Mouse (Mus musculus): ENCODE data around the gene Trio. TPM values are rescaled to one million over a fixed set of nuclear protein-coding genes. Genes with fewer than 3 reads are reported as not detected.

Trio gene
- total RNA-seq (2021) = 10 to 100 TPM; 35.3 to 43.2 TPM
- long read RNA-seq, experiment 1, partial matches to known transcripts = 8 of 11 reads
- long read RNA-seq, experiment 1, other reads (novel, unspliced or antisense) = 3 of 11 reads
- long read RNA-seq, experiment 2, partial matches to known transcripts = 5 of 7 reads
- long read RNA-seq, experiment 2, other reads (novel, unspliced or antisense) = 2 of 7 reads

- DNase-seq = peak; percentile 99
- TF ChIP-seq CTCF (IDR thresholded peaks at IDR 0.05) = no peak
Measured at GRCm38 (mm10) chr15:28025447-28026166, at the start of gene Trio. TSS of gene Trio (minus strand) at chr15:28025848.

GRCm38 (mm10) chr15:28074416-28074970 is 48.8 kb upstream of the Trio start:
- TF ChIP-seq CTCF (IDR thresholded peaks at IDR 0.05) = no peak
- Histone ChIP-seq H3K27ac (no peak overlapping the region), H3K4me3 (no peak overlapping the region)
- intact Hi-C loops (cut with DNase I) = loop anchor here (5.0 kb wide), 1 partner anchor 108 kb away; no protein-coding TSS in a partner anchor
- no peak for DNase-seq

More at GRCm38 (mm10) chr15:28025447-28026166, at the start of gene Trio:
- intact Hi-C loops (cut with DNase I) = loop anchor here (2.0 to 5.0 kb wide), 2 partner anchors 105 to 157 kb away; no protein-coding TSS in a partner anchor
- Histone ChIP-seq H3K4me3 (peak within 1 kb of the TSS; percentile 95), H3K27ac (peak within 1 kb of the TSS; percentile 89)

GRCm38 (mm10) chr15:28071601-28072000 is 46.0 kb upstream of the Trio start:
- intact Hi-C loops (cut with DNase I) = loop anchor here (5.0 kb wide), 1 partner anchor 111 kb away; no protein-coding TSS in a partner anchor
- no peak for TF ChIP-seq CTCF (IDR thresholded peaks at IDR 0.05)
- no peak for DNase-seq
- no peak overlapping the region for H3K27ac ChIP-seq
- H3K4me3 ChIP-seq = no peak overlapping the region

GRCm38 (mm10) chr15:28070771-28071419 is 45.2 kb upstream of the Trio start:
- Histone ChIP-seq H3K4me3 (peak overlapping the region; percentile 60), H3K27ac (no peak overlapping the region)
- intact Hi-C loops (cut with DNase I) = loop anchor here (5.0 kb wide), 1 partner anchor 111 kb away; no protein-coding TSS in a partner anchor
- DNase-seq = no peak
- TF ChIP-seq CTCF (IDR thresholded peaks at IDR 0.05) = no peak

- H3K4me3 ChIP-seq = peak overlapping the region; percentile 60
- no peak overlapping the region for H3K27ac ChIP-seq
- DNase-seq = no peak
- intact Hi-C loops (cut with DNase I) = loop anchor here (5.0 kb wide), 1 partner anchor 112 kb away; no protein-coding TSS in a partner anchor
- TF ChIP-seq CTCF (IDR thresholded peaks at IDR 0.05) = no peak
Measured at GRCm38 (mm10) chr15:28070221-28070620, 44.6 kb upstream of the Trio start.

- H3K27ac ChIP-seq = no peak overlapping the region
- intact Hi-C loops (cut with DNase I) = loop anchor here (2.0 kb wide), 1 partner anchor 149 kb away; no protein-coding TSS in a partner anchor
- peak; percentile 62 for TF ChIP-seq CTCF (IDR thresholded peaks at IDR 0.05)
- DNase-seq = no peak
- H3K4me3 ChIP-seq = no peak overlapping the region
Measured at GRCm38 (mm10) chr15:28067373-28067772, 41.7 kb upstream of the Trio start.

DNA sequence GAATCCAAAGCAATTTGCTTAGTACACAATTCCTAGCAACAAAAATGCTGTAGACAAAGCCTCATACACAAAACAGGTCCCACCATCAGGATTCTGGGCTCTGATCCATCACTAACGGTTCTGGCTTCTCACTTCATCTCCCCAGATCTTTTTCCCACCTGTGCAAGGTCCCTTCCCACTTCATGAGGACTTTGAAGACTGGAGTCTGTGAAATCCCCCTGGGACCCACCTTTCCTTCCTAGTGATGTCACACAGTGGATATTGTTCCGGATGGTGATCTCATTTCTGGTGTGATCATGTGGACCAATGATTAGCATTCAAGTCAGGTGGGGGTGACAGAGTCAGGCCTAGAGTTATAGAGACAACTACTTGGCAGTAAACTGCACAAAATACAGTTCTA is 40.8 kb upstream of the Trio start:
- no peak overlapping the region for H3K27ac ChIP-seq
- no peak overlapping the region for H3K4me3 ChIP-seq
- intact Hi-C loops (cut with DNase I) = loop anchor here (2.0 kb wide), 1 partner anchor 148 kb away; no protein-coding TSS in a partner anchor
- TF ChIP-seq CTCF (IDR thresholded peaks at IDR 0.05) = no peak
- no peak for DNase-seq

GRCm38 (mm10) chr15:28065572-28065971 is 39.9 kb upstream of the Trio start:
- intact Hi-C loops (cut with DNase I) = no loop called here
- no peak for DNase-seq
- H3K4me3 ChIP-seq = no peak overlapping the region

DNA sequence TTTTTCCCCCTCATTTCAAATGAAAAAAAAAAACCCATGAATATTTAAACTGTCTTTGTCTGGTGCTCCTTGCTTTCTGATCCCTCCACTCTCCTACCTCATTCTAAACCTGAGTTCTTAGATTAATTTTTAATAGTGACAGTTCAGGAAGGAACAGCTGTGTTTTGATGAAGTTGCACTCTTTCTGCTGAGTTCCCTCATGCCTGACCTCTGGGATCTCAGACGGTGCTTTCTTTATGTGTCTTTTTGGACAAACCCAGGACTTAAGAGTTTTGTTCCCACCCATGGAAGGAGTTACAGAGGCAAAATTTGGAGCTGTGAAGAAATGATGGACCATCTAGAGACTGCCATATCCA is 39.1 kb upstream of the Trio start:
- Histone ChIP-seq H3K4me3 (no peak overlapping the region), H3K27ac (no peak overlapping the region)
- intact Hi-C loops (cut with DNase I) = no loop called here
- DNase-seq = no peak
- no peak for TF ChIP-seq CTCF (IDR thresholded peaks at IDR 0.05)

More at GRCm38 (mm10) chr15:28065572-28065971, 39.9 kb upstream of the Trio start:
- H3K27ac ChIP-seq = no peak overlapping the region
- no peak for TF ChIP-seq CTCF (IDR thresholded peaks at IDR 0.05)

DNA sequence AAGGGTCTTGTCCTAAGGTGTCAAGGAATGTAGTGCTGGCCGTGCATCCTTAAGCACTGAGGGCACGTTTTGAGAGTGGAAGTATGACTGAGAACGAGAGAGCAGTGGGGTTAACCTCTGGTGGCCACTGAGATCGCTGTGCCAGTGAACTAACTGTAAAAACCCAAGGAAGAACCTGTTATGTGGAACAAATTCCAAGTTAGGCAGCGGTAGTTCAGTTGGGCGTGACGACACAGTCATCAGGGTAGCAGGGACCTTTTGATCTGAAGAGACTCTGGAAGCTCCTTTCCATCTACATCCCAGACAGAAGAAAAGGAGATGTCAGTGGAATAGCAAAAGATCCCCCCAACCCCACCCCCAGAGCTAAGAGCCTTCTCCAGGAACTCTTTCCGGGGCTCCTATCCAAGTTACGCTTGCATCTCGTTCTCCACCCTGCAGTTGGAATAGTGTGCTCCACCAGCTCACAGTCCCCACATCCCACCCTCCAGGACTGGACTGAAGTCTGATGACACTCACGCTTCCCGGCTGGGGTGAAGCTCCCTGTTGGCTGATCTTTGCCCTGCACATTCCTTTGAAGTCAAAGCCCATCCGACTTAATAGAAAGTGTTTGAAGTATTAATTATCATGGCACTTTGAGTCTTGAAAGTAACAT is 38.6 kb upstream of the Trio start:
- TF ChIP-seq CTCF (IDR thresholded peaks at IDR 0.05) = no peak
- intact Hi-C loops (cut with DNase I) = no loop called here
- no peak overlapping the region for H3K4me3 ChIP-seq
- DNase-seq = no peak
- no peak overlapping the region for H3K27ac ChIP-seq

DNA sequence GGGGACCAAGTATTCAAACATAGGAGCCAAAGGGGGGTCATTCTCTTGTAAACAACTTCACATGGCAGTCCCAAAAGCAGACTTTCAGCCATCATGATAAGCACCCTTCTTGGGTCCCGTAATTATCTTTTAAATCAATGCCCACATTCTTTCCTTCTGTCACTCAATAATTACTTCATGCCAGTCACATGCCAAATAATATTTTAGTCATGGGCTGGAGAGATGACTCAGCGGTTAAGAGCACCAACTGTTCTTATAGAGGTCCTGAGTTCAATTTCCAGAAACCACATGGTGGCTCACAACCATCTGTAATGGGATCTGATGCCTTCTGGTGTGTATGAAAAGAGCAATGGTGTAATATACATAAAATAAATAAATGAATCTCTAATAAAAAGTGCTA is 37.8 kb upstream of the Trio start:
- no peak for TF ChIP-seq CTCF (IDR thresholded peaks at IDR 0.05)
- no peak for DNase-seq
- Histone ChIP-seq H3K4me3 (no peak overlapping the region), H3K27ac (no peak overlapping the region)
- intact Hi-C loops (cut with DNase I) = no loop called here

DNA sequence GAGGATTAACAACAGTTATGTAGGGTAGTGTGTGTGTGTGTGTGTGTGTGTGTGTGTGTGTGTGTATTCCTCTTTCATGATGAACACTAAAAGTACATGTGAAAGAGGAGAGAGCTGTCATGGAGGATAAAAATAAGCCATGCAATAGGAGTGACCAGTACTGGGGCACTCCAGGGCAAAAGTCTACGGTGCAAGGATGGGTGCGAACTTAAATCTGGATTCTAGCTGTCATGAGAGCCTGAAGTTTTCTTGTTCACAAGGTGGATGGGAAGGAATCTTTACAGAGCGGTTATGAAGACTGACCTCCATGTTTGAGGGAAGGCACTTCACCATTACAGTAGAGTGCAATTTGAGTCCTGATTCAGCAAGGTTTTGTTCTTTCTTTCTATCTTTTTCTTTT is 36.4 kb upstream of the Trio start:
- Histone ChIP-seq H3K27ac (no peak overlapping the region), H3K4me3 (no peak overlapping the region)
- DNase-seq = no peak
- no peak for TF ChIP-seq CTCF (IDR thresholded peaks at IDR 0.05)
- intact Hi-C loops (cut with DNase I) = no loop called here
